Mouse (Mus musculus) cerebellum, postnatal 25 days (tissue): Measurements from ENCODE around the gene Rab6b.

Experiments
- DNase-seq, 2 experiments: peaks; one replicate each; pipeline ENCODE4 v3.0.0; 2021; ENCODE audit warnings: mixed read lengths in 2 of 2

The Rab6b gene

DNA sequence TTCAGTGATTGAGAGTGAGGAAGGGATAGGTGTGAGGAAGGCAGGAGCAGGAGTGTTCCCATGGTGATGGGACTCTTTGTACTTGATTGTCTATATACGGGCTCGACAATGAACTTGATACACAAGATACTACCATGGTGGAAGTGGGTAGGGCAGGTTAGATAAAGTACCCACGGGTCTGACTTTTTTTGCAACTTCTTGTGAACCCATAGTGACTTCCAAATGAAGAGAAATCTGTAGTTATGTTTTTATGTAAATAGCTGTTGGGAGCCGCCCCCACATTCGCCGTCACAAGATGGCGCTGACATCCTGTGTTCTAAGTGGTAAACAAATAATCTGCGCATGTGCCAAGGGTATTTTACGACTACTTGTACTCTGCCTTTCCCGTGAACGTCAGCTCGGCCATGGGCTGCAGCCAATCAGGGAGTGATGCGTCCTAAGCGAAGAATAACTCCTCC lies 3.2 kb upstream of the Rab6b start:
- peak in 1 of 2 experiments; percentile 37 for DNase-seq

DNA sequence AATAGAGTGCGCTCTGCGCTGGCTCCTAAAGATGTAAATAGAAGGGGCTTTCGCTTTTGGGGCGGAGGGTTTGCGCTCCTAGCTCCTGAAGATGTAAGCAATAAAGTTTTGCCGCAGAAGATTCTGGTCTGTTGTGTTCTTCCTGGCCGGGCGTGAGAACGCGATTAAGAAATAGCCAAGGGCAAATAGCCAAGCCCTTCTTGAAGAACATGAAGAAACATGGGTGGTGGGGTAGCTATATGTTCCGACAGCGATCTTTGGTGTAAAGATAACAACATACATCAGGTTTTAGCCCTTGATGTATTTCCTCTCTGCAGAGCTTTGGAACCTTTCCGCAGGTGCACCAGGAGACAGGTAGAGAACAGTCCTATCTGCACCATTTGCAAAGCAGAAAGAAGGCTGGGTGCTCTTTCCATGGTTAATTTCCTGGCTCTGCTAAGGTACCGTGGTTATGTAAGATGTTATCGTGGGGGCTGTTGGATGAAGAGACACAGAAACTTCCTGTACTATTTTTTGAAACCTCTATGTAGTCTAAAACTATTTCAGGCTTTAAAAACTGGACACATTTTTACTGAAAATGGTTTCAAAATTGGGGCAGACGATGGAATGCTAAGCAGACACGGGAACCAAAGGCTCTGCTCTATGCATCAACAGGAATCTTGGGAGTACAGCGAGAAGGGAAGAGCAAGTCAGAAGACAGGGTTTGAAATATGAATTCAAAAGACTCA lies 2.5 kb upstream of the Rab6b start:
- DNase-seq: peak in 1 of 2 experiments; percentile 34

DNA sequence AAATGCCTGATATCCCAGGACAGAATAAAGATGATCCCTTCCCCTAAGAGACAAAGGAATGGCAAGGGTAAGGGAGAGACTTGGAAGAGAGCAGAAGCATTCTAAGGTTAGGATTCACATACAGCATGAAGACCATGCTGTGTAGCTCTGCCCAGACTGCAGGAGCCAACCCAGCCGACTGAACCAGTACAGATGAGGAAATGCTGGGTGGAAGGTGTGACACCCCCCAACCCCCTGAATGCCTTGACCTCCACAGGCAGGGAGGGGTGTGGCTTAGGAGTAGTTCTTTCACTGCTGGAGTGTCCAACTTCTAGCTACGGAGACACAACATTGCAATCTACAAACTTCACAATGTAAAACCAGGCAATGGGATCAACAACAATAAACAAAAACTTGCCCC lies 1.7 kb upstream of the Rab6b start:
- DNase-seq: no peak

- DNase-seq: peak in 1 of 2 experiments; percentile 60
Observed at GRCm38 (mm10) chr9:103110727-103111501, 673 bp upstream of the Rab6b start.

DNA sequence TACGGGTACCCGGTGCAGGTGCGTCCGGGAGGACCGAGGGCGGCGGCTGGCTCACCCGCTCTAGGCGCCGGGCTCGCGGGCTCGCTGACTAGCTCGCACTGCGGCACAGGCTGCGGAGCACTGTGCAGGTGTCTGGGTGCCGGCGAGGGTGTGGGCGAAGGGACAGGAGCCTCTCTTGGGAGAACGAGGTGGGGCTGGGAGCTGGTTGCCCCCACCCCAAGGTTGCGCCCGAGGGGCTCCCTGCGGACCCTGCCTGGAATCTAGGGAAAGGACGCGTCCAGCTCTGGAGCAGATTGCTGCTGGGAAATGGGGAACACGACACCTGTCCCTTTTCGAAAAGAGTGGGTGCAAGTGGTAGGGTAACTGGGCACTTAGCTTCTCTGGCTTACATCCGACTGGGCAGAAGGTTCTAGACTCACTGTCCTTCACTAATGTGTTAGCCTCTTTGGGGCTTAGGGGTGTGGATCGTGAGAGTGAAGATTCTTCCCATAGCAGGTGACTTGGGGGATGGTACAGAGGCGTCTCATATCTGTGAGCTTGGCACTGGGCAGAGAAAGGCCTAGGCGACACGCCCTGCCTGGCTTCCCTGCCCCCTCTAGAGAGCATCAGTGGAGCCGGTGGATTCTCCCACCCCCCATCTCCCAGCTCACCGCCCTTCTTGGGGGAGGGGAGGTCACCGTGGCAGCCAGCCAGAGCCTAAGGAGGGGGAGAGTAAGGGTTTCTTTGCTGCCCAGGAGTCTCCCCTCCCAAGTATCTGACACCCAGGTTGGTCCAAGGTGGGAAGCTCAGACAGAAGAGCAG lies 1.1 kb downstream of the Rab6b start:
- peak; percentile 71 to 78 for DNase-seq

DNA sequence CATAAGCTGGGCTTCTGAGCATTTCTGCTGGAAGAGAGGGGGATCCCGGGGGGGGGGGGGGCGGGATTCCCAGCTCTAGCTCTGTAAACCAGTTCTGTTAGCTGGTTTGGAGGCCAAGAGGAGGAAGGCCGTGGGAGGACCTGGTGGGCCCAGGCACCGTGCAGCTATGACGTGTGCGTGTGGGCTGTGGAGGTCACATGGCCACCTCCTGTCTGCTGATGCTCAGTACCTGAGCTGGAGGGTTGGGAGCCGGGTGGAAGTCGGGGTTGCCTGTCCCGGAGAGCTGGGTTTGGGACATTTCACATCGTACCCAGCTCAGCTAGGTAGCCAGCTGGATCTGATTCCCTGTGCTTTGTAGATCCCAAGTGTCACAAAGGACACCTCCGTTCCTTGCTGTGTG lies 1.8 kb downstream of the Rab6b start:
- peak; percentile 54 to 67 for DNase-seq

GRCm38 (mm10) chr9:103114326-103114725 lies 2.7 kb downstream of the Rab6b start:
- DNase-seq: no peak

DNA sequence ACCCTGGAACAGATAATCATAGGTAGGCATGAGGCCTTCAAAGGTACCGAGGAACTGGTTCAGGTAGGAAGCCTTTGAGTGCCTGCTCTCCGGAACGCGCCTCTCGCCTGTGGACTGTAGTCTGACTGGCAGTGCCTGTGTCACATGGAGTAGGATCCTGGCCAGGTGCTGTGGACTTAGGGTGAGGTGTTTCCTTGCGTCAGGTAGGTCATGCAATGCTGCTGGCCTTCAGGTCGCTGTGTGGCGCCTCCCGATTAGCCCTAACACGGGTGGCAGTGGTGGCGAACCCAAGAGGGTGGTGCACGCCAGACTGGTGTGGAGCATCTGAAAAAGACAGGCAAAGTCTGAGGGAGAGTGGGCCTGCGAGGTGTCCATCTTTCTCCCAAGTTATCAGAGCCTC lies 3.3 kb downstream of the Rab6b start:
- no peak for DNase-seq

DNA sequence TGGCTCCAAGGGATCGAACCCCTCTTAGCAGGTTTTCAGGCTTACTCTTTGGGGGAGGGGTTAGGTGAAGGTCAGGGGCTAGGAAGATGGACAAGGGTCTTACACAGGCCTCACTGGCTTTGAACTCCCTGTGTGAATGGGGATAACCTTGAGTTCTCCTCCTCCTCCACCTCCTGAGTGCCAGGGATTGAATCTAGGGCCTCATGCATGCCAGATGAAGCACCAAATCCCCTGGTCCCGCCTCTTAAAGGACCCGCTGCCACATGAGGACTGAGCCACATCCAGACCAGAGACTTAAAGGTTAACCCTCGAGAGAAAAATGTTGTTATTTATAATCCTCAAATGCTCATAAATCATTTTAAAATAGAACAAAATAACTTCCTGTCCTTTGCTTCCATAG lies 5.4 kb downstream of the Rab6b start:
- no peak for DNase-seq

GRCm38 (mm10) chr9:103117495-103117894 lies 5.9 kb downstream of the Rab6b start:
- DNase-seq: no peak

GRCm38 (mm10) chr9:103117951-103118350 lies 6.4 kb downstream of the Rab6b start:
- no peak for DNase-seq

DNA sequence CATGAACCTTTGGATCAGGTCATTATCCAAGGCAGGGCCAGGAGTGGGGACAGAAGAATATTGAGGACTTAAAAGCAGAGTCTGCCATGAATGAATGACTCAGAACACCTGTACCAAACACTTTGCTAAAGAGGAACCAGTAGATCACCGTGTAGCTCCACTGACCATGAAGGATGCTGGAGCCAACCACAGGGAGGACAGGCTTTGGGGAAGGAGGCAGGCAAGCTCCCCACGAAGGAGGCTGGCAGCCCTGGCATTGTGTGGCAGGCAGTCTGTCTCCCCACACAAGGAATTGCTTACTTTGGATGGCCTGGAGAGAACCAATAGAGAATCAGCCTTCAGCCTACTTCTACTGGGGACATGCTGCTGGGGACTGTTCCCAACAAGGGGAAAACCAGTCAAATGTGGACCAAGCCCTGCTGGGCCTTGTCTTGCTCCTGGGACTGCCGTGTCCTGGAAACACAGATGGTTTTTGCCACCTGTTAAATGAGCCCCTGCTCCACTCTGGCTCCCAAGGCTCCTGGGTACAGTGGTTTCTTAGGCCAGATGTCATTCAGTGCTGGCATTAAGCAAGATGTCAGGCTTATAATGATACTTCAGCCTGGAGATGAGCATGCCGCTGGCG lies 7.2 kb downstream of the Rab6b start:
- peak in 1 of 2 experiments; percentile 39 for DNase-seq

DNA sequence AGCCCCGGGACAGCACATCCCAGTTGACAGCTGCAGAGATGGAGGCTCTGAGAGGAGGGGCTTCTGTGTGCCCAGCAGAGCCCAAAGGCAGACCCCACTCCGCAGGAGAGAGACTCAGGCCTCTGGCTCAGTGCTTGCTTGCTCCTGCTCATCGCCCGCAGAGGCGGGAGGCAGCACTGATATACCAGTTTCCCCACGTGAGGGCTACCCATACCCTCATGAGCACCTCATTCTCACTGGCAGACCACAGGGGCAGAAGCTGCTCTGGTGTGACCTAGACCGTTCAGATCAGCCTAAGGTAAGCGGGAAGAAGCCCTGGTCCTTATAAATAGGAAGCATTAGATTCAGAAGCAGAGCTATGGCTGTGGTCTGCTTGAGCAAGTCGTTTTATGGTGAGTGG lies 8.2 kb downstream of the Rab6b start:
- peak in 1 of 2 experiments; percentile 14 for DNase-seq

GRCm38 (mm10) chr9:103120231-103120630 lies 8.6 kb downstream of the Rab6b start:
- peak in 1 of 2 experiments; percentile 7 for DNase-seq

DNA sequence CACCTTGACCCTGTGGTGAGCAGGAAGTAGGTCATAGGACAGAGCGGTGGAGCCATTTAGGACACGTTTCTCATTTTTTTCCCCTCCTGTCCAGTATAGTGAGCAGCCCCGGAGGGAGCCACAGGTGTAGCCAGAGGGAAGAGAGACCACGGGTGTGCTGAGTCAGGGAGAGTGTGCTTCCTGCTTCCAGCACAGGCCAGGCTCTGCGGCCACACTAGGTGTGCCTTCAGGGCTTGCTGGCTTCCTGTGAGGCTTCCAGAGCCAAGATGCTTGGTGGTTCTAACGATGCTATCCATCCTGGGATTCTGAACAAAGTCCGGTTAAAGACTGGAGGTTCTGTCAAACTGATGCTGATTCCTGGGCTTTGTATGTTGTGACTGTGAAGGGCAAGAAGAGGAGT lies 10.0 kb downstream of the Rab6b start:
- DNase-seq: peak in 1 of 2 experiments; percentile 24

DNA sequence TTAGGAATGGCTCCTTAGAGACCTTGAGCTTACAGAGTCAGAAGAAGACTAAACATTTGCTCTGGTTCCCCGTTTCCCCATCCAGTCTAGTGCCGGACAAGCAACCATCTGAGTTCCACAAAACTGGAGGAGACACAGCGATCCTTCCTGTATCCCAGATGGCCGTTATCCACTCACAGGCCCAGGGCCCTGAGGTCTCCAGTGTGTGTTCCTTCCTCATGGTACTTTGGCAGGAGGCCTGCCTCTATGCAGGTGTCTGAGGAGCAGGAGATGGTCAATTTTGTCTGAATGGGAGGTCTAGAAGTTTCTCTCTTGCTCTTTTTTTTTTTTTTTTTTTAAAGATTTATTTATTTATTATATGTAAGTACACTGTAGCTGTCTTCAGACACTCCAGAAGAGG lies 13.2 kb downstream of the Rab6b start:
- DNase-seq: peak; percentile 8 to 46

DNA sequence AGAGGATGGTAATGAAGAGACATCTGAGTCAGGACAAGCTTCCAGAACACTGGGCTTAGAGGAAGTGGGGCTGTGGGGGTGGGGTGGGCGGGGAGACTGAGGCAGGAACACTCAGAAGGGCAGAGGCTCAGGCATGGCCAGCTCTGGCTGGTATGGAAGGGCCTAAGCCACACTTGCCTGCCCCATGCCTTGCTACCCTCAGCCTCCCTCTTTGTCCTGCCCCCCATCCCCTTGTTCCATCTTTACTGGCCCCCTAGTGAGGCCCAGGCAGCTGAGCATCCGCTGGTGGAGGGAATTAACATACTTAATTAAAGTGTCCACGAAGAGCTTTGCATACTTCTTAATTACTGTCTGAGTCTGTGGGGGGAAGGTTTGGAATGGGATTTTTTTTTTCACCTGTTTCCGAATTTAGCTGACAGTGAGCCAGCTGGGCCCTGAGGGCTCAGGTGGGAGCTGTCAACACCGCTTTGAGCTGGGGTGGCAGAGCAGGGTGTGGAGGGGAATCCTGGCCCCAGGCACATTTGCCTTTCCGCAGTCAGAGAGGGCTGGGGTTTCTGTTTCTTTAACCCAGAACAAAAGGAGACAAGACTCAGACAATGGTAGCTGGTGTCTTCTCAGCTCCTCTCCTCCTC lies 22.0 kb downstream of the Rab6b start:
- DNase-seq: no peak

DNA sequence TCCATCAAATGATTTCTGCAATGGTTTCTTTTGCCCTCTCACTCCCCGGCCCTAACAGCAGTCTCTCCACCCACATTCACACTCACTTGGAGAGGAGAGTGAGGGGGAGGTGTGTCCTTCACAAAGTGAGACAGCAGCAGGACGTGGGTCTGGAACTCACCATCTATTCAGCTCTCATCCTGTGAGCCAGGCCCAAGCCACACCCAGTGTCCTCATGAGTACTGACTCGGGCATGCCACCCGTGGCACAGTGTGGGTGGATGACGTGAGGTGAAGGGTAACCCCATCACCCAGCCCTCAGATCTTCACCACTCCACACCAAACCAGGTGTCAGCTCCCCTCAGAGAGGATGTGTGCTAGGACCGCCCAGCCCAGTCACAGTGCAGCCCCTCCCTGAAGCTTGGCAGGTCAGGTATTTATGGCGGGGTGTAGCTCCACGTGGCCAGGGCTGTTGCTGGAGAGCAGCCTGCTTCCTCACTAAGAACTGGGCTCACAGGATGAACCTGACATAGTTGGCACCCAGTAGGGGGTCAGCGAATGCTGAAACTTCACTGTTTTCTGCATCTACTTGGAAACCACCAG lies 23.0 kb downstream of the Rab6b start:
- DNase-seq: peak; percentile 47 to 60

- no peak for DNase-seq
Observed at GRCm38 (mm10) chr9:103139481-103139880, 27.9 kb downstream of the Rab6b start.

DNA sequence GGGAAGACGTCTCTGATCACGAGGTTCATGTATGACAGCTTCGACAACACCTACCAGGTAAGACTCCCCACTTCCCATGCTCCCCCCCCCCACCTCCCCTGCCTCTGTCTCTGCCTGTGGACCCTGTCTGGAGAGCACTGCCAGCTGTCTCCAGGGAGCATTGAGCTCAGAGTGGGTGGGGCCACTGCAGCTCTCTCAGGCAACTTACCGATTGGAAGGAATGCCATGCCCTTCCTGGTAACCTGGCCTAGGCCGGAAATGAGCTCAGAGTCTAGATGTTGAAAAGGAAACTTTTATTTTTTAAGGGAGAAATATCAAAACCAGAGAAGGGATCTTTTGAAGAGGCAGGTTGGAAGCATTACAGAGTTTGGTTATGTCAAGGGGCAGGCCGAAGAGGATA lies 28.8 kb downstream of the Rab6b start:
- DNase-seq: no peak

- no peak for DNase-seq
Observed at GRCm38 (mm10) chr9:103141266-103141665, 29.7 kb downstream of the Rab6b start.

DNA sequence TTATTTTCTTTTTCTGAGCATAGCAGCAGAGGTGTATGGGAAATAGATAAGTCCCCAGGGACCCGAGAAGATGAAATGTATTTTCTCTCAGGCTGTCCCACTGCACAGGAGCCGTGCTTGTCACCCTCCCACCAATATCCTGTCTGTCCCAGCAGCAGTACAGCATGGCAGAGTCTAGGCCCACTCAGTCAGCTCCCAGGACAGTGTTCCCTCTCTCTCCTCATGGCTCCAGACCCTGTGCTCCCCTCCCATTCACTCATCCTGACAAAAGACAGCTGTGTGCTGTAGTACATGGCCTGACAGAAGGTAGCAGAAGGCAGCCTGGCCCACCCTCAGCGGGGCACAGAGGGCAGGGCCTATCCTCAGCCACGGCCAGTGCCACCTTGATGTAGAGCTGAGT lies 32.3 kb downstream of the Rab6b start:
- DNase-seq: no peak
